Mouse (Mus musculus) G1E (cell line): ENCODE measurements around the gene Fus. TPM values are rescaled to one million over a fixed set of nuclear protein-coding genes. Genes with fewer than 3 reads are reported as not detected.

ENCODE experiments used
- ATAC-seq: 2 replicates; pipeline ENCODE4 v1.8.0; 2016; ENCODE audit warnings: mild to moderate bottlenecking; ENCODE audit not compliant: insufficient number of reproducible peaks, poor library complexity, low FRiP score, severe bottlenecking; ENCODE audit errors: extremely low read depth
- DNase-seq: peaks from one replicate; pipeline ENCODE4 v3.0.0; 2012; ENCODE audit warnings: low spot score
- H3K27me3 ChIP-seq: 2 replicates; pipeline ENCODE4 v1.6.1; 2012; ENCODE audit warnings: mild to moderate bottlenecking, low read length, inconsistent platforms; ENCODE audit not compliant: insufficient read depth
- H3K36me3 ChIP-seq: replicated peaks from 2 replicates; pipeline ENCODE3; 2012; ENCODE audit warnings: mild to moderate bottlenecking, inconsistent platforms
- H3K4me1 ChIP-seq: 2 replicates; pipeline ENCODE4 v1.6.1; 2012; ENCODE audit warnings: low read depth, low read length, inconsistent platforms, mixed read lengths; ENCODE audit not compliant: insufficient read depth
- H3K4me3 ChIP-seq: 2 replicates; pipeline ENCODE4 v1.5.1; 2012; ENCODE audit warnings: low read depth, mild to moderate bottlenecking, inconsistent platforms, low read length, moderate library complexity, mixed read lengths
- H3K9me3 ChIP-seq: replicated peaks from 2 replicates; pipeline ENCODE4 v1.6.1; 2012; ENCODE audit warnings: inconsistent platforms
- CTCF ChIP-seq: IDR thresholded peaks from 2 replicates; pipeline ENCODE4 v1.5.1; 2012; ENCODE audit warnings: low read depth, low read length, inconsistent platforms, mixed read lengths
- GATA1 ChIP-seq: IDR thresholded peaks from 2 replicates; pipeline ENCODE4 v1.6.1; 2012; ENCODE audit warnings: borderline replicate concordance, low read length, inconsistent platforms, mixed read lengths
- GATA2 ChIP-seq: IDR thresholded peaks from 2 replicates; pipeline ENCODE4 v1.6.1; 2012; ENCODE audit warnings: low read depth, low read length, inconsistent platforms, borderline replicate concordance
- POLR2AphosphoS5 ChIP-seq: IDR thresholded peaks from 2 replicates; pipeline ENCODE4 v1.6.1; 2012; ENCODE audit warnings: low read depth, low read length, inconsistent platforms; ENCODE audit not compliant: insufficient replicate concordance
- TAL1 ChIP-seq: conservative IDR thresholded peaks from 2 replicates; pipeline ENCODE4 v1.6.1; 2012; ENCODE audit warnings: low read depth, low read length, inconsistent platforms, mixed read lengths
- polyA plus RNA-seq: library from polyadenylated mRNA; stranded (reverse); fragments of >175 nt; gene quantifications from 2 replicates; pipeline ENCODE4 v1.2.3, GENCODE M21; 2012
- total RNA-seq, 2 experiments: library from RNA; stranded (forward) in 1 of 2; stranded (reverse) in 1 of 2; fragments of 200-1000 nt in 1 of 2; fragments of >200 nt in 1 of 2; fragmentation: Nextera tagmentation in 1 of 2; gene quantifications; 2 replicates each; pipeline ENCODE4 v1.2.3; 2014 to 2017

The Fus gene
- total and polyA plus RNA-seq, 3 experiments, result 45.5 to 604 (median 211) TPM

DNA sequence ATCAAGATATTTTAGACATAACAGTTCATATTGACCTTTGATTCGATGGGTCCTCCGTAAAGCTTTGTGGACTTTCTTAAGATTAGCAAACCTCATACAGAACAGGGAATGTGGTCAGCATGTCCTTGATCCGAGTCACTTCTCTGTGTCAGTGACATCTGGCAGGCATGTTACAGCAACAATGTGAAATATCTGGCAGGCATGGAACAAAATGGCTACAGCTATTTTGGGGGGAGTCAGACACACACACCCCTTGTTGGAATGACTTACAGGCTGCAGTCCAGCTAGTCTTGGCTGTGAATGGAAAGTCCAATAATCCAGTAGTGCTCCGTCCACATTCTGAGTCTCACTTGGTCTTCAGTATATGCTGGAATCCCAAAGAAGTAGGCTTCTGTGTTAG is 56.3 kb downstream of the Fus start:
- H3K36me3 ChIP-seq, result no peaks in the 10 kb centered on the region
- H3K27me3 ChIP-seq, result no peaks in the 10 kb centered on the region
- no peak for DNase-seq
- no peak overlapping the region for H3K4me3 ChIP-seq
- H3K9me3 ChIP-seq, result no peaks in the 10 kb centered on the region
- no peaks in the 10 kb centered on the region for H3K4me1 ChIP-seq
- no peak for ATAC-seq
- TF ChIP-seq GATA1 (no peak), POLR2AphosphoS5 (no peak), GATA2 (no peak), CTCF (no peak), TAL1 (no peak)

DNA sequence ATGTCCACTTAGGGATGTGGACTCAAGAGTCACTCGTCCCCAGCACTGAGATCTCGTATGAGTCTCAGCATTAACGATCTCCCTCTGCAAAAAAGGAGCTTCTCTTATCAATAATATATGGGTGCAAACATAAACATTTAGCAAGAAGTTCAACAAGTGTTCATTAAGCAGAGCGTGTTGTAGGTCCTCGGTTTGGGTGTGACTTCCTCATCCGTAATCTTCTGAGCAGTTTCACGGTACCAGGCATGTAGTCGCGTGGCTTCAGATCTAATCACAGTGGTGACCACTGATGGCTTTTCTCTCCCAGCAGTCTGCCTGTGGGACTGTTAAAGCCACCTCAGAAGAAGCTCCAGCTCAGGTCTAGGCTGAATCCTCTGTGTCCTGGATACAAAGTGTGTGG is 57.1 kb downstream of the Fus start:
- Histone ChIP-seq H3K4me1 (no peaks in the 10 kb centered on the region), H3K9me3 (no peaks in the 10 kb centered on the region), H3K4me3 (no peak overlapping the region), H3K36me3 (no peaks in the 10 kb centered on the region), H3K27me3 (no peaks in the 10 kb centered on the region)
- DNase-seq (no peak), ATAC-seq (no peak)
- TF ChIP-seq CTCF (no peak), POLR2AphosphoS5 (no peak), GATA2 (no peak)

DNA sequence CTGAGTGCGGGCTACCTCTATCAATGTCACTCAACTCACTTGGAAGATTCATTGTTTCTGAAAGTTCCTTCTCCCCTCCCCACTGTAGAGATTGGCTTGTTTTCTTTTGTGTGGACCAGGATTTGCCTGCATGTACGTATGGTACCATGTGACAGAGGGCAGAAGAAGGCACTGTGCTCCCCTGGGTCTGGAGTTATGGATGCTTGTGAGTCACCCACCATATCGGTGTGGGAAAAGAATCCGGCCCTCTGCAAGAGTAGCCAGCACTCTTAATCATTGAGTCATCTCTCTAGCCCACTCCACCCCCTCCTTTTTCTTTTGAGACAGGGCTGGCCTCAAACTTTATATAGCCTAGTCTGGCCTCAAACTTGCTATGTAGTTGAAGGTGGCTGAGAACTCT is 57.7 kb downstream of the Fus start:
- no peaks in the 10 kb centered on the region for H3K9me3 ChIP-seq
- H3K4me3 ChIP-seq, result no peak overlapping the region
- 0 out of 2 replicates have a peak, but pooled peaks cover 2% of the 10 kb centered on the region for H3K27me3 ChIP-seq
- DNase-seq (no peak), ATAC-seq (no peak)
- H3K4me1 ChIP-seq, result no peaks in the 10 kb centered on the region
- TF ChIP-seq CTCF (no peak), TAL1 (no peak), POLR2AphosphoS5 (no peak), GATA1 (no peak), GATA2 (no peak)
- H3K36me3 ChIP-seq, result no peaks in the 10 kb centered on the region

DNA sequence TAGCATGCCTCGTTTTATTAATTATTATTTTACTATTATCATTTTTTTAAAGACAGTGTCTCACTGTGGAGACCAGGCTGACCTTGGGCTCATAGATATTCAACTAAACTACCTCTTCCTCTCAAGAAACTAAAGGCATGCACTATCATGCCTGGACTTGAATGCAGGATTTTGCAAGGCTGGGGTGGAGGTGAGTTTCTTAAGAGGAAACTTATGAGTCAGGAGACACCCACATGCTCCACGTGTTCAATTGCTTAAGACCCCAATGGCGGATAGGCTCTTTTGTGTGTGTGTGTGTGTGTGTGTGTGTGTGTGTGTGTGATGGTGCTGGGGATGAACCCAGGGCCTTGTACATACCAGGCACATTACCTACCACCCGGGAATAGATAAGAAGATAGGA is 58.1 kb downstream of the Fus start:
- Histone ChIP-seq H3K9me3 (no peaks in the 10 kb centered on the region), H3K4me1 (no peaks in the 10 kb centered on the region), H3K36me3 (no peaks in the 10 kb centered on the region), H3K4me3 (no peak overlapping the region), H3K27me3 (0 out of 2 replicates have a peak, but pooled peaks cover 2% of the 10 kb centered on the region)
- DNase-seq, result no peak
- no peak for ATAC-seq
- TF ChIP-seq TAL1, result no peak
- no peak for TF ChIP-seq CTCF
- TF ChIP-seq GATA1, result no peak
- TF ChIP-seq GATA2, result no peak
- TF ChIP-seq POLR2AphosphoS5, result no peak

DNA sequence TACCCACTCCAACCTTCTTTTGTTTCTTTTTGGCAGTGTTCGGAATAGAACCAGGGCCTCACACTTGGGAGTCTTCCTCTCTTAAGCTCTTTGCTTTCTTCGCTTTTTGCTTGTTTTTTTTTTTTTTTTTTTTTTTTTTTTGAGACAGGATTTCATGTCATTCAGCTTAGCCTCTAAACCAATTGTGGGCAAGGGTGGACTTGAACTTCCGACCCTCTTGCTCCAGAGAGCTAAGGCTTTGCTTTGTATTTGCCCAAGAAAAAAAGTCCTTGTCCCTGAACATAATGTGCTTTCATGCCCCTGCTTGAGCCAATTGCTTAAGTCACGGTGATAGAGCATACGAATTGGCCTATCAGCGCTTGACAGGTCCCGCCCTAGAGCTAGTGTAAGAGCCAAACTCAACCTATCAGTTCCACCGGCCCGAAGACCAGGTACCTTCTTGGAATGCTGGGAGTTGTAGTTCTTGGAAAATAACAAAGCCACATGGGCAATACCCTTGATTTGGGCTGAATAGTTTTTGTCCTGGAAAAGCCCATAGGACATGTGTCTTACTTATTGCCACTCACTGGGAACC is 64.2 kb downstream of the Fus start:
- DNase-seq, result no peak
- TF ChIP-seq GATA1, result no peak
- no peak for TF ChIP-seq CTCF
- no peak for TF ChIP-seq GATA2
- TF ChIP-seq TAL1, result no peak
- no peak for TF ChIP-seq POLR2AphosphoS5
- H3K4me3 ChIP-seq, result no peak overlapping the region
- no peak for ATAC-seq
- no peaks in the 10 kb centered on the region for H3K4me1 ChIP-seq
- no peaks in the 10 kb centered on the region for H3K9me3 ChIP-seq
- H3K27me3 ChIP-seq, result peaks cover 7% of the 10 kb centered on the region; the same call in 1 of the 2 replicates
- H3K36me3 ChIP-seq, result no peaks in the 10 kb centered on the region

DNA sequence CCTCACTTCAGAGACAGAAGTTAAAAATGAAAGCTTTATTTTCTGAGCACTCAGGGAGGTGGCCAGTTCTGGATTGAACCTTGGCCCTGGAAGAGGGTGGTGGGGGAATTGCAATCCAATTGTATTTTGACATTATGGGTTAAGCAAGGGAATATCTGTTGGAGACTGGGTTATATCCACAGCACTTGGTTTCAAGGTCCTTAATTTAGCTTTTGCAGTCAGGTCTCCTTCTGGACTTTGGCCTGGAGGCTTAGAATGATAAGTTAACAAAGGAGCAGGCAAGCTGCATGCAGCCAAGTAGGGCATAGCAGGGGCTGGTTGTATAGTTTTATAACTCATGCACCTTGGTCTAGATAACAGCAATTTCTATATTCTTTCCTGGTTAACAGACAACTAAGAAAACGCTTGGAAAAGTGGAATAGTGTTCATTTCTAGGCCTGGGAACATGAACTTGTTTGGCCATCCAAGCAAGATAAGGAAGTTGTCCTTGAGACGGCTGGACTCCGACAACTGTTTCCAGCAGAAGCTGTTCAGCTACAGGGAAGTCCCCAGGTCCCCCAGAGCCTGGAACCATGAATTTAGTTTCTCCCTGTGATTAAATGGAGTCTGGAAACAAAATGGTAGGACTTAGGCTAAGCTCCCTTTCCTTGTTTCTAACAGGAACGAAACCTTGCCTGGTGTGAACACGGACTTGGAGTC is 65.2 kb downstream of the Fus start:
- H3K36me3 ChIP-seq, result no peaks in the 10 kb centered on the region
- DNase-seq (no peak), ATAC-seq (no peak)
- H3K4me3 ChIP-seq, result no peak overlapping the region
- TF ChIP-seq GATA1 (no peak), POLR2AphosphoS5 (no peak), CTCF (no peak), TAL1 (no peak), GATA2 (no peak)
- no peaks in the 10 kb centered on the region for H3K4me1 ChIP-seq
- H3K27me3 ChIP-seq, result peaks cover 7% of the 10 kb centered on the region; the same call in 1 of the 2 replicates
- no peaks in the 10 kb centered on the region for H3K9me3 ChIP-seq
